Mouse (Mus musculus): ENCODE measurements around the gene Sept1. TPM values are rescaled to one million over a fixed set of nuclear protein-coding genes. Genes with fewer than 3 reads are reported as not detected.

The Sept1 gene
- polyA plus RNA-seq (2014; fragmentation: Nextera tagmentation; extraction: Ambion mirVana), result 7.2 and 9.1 TPM in 2 replicates

DNA sequence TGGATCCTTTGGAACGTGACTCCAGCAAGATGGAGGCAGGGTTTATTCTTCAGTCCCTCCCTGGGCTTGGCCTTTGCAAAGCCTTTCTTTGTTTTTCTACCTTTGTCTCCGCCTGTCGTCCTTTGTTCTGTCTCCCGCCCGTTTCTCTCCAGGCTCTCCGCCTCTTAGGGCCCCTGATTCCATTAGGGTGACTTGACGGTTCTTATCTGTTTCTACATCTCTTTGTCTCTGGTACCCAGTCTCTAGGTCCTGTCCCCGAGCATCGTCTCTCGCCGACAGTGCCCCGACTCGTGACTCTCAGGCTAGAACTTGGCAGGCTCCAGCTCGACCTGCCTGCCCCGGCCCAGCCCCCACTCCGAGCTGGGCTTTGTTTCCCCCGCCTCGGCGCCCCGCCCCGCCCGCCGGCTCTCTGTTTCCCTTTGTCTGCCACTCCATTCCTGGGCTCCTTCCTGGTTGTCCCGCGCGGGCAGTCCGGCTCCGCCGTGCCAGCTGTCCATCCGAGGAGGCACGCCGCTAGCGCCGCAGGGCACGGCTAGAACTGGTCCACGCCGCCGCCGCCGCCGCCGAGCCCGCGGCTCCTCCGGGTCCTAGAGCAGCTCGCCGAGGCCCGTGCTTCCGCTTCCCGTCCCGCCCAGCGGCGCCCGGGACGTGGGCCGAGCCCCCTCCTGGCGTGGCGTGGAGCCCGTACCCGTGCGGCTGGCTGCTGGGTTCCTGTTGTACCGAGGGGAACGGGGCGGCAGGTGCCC, at the start of gene Sept1, which contains the start of gene Zfp553:
Sept1 (minus strand) TSS at position 509 of the 746 bp plus-strand sequence.
Zfp553 (plus strand) TSS at position 440 of the 746 bp plus-strand sequence.
- peak; percentile 92 for ATAC-seq (ENCODE audit: low read depth)
- H3K9ac ChIP-seq (replicated peaks; ENCODE audit: low read depth, low read length), result peak within 1 kb of the TSS; percentile 96
- H3K27ac ChIP-seq (ENCODE audit: low read depth, low read length), result peak within 1 kb of the TSS; percentile 98
- H3K36me3 ChIP-seq (ENCODE audit: control insufficient read depth, insufficient read depth, low read length), result peaks cover 17% of the 10 kb centered on the region
- H3K9me3 ChIP-seq (ENCODE audit: control insufficient read depth, low read length), result no peaks in the 10 kb centered on the region
- H3K4me3 ChIP-seq (ENCODE audit: low read depth, low read length), result peak within 1 kb of the TSS; percentile 99
- H3K4me2 ChIP-seq (ENCODE audit: low read depth, low read length), result peak within 1 kb of the TSS; percentile 74
- WGBS, result 1% methylated on average over 63 of the region's 64 CpGs
- H3K4me1 ChIP-seq (ENCODE audit: control insufficient read depth, insufficient read depth, low read length), result peaks cover 22% of the 10 kb centered on the region
- 0 out of 2 replicates have a peak, but pooled peaks cover 2% of the 10 kb centered on the region for H3K27me3 ChIP-seq (ENCODE audit: control insufficient read depth, insufficient read depth, low read length)

DNA sequence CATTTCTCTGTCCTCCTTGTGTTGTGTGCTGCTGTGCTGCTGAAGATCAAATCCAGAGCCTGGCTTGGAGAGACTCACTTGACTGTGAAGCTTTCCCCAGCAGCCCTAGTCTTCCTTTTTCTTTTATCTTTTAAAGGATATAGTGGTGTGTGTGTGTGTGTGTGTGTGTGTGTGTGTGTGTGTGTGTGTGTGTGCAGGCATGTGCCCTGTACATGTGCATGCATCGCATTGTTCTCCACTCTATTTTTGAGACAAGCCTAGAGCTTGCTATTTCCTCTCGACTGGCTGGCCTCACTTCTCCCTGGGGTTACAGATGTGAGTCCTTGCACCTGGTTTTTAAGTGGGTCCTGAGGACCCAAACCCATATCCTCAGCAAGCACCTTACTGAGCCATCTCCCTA, 49.3 kb upstream of the Sept1 start:
- H3K4me3 ChIP-seq (ENCODE audit: low read depth, low read length), result no peak overlapping the region
- no peak overlapping the region for H3K9ac ChIP-seq (replicated peaks; ENCODE audit: low read depth, low read length)
- H3K27me3 ChIP-seq (ENCODE audit: control insufficient read depth, insufficient read depth, low read length), result no peaks in the 10 kb centered on the region
- 77% methylated on average over 2 of the region's 2 CpGs for WGBS
- H3K27ac ChIP-seq (ENCODE audit: low read depth, low read length), result no peak overlapping the region
- H3K9me3 ChIP-seq (ENCODE audit: control insufficient read depth, low read length), result no peaks in the 10 kb centered on the region
- H3K36me3 ChIP-seq (ENCODE audit: control insufficient read depth, insufficient read depth, low read length), result no peaks in the 10 kb centered on the region
- H3K4me2 ChIP-seq (ENCODE audit: low read depth, low read length), result no peak overlapping the region
- no peaks in the 10 kb centered on the region for H3K4me1 ChIP-seq (ENCODE audit: control insufficient read depth, insufficient read depth, low read length)
- no peak for ATAC-seq (ENCODE audit: low read depth)

DNA sequence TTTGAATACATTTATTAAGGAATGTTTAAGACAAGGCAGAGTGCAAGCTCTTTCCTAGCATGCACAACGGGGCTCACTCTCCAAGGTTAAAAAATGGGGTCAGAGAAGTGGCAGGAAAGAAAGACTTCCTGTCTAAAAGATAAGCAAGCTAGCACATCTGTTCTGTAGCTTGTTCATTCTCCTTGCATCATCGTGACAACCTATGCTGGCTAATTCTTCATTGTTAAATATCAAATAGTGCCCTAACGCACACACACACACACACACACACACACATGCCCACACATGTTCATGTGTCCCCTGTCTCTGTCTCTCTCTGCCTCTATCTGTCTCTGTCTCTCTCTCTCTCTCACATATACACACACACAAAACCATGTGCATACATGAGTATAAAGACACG, 48.2 kb upstream of the Sept1 start:
- no peaks in the 10 kb centered on the region for H3K36me3 ChIP-seq (ENCODE audit: control insufficient read depth, insufficient read depth, low read length)
- H3K9ac ChIP-seq (replicated peaks; ENCODE audit: low read depth, low read length), result no peak overlapping the region
- no peaks in the 10 kb centered on the region for H3K9me3 ChIP-seq (ENCODE audit: control insufficient read depth, low read length)
- no peaks in the 10 kb centered on the region for H3K4me1 ChIP-seq (ENCODE audit: control insufficient read depth, insufficient read depth, low read length)
- no peaks in the 10 kb centered on the region for H3K27me3 ChIP-seq (ENCODE audit: control insufficient read depth, insufficient read depth, low read length)
- H3K4me3 ChIP-seq (ENCODE audit: low read depth, low read length), result no peak overlapping the region
- ATAC-seq (ENCODE audit: low read depth), result no peak
- H3K27ac ChIP-seq (ENCODE audit: low read depth, low read length), result no peak overlapping the region
- H3K4me2 ChIP-seq (ENCODE audit: low read depth, low read length), result no peak overlapping the region
- WGBS, result 71% methylated on average over 4 of the region's 4 CpGs

DNA sequence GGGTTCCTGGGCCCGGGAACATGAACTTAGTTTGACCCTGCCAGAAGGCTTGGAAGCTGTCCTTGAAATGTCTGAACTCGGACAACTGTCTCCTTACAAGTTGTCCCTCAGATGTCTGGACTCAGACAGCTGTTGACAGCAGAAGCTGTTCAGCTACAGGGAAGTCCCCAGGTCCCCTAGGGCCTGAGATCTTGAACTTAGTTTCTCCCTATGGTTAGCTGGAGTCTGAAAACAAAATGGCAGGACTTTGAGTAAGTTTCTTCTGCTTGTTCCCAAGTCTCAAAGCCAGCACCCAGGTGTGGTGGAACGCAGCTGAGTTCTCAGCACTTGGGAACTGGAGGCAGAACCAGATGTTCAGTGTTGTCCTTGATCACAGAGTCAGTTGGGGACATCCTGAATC, 47.2 kb upstream of the Sept1 start:
- 70% methylated on average over 3 of the region's 3 CpGs for WGBS
- no peaks in the 10 kb centered on the region for H3K36me3 ChIP-seq (ENCODE audit: control insufficient read depth, insufficient read depth, low read length)
- H3K4me2 ChIP-seq (ENCODE audit: low read depth, low read length), result no peak overlapping the region
- H3K27me3 ChIP-seq (ENCODE audit: control insufficient read depth, insufficient read depth, low read length), result no peaks in the 10 kb centered on the region
- H3K27ac ChIP-seq (ENCODE audit: low read depth, low read length), result no peak overlapping the region
- no peaks in the 10 kb centered on the region for H3K4me1 ChIP-seq (ENCODE audit: control insufficient read depth, insufficient read depth, low read length)
- no peaks in the 10 kb centered on the region for H3K9me3 ChIP-seq (ENCODE audit: control insufficient read depth, low read length)
- H3K9ac ChIP-seq (replicated peaks; ENCODE audit: low read depth, low read length), result no peak overlapping the region
- H3K4me3 ChIP-seq (ENCODE audit: low read depth, low read length), result no peak overlapping the region
- no peak for ATAC-seq (ENCODE audit: low read depth)

DNA sequence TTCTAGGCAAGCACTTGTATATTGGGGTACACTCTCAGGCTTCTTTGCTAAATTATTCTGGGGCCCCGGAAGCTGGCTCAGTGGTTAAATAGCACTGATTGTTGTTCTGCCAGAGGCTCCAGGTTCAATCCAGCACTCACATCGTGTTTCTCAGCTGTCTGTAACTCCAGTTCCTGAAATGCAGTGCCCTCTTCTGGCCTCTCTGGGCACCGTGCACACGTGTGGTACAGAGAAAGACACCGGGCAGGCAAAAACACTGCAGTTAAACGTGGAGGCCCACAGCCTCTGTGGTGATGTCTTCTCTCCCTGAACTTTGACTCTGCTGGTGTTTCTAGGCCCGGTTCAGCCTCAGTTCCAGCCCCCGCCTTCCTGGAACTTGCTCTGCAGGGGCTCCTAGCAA, 45.4 kb upstream of the Sept1 start:
- H3K4me3 ChIP-seq (ENCODE audit: low read depth, low read length), result no peak overlapping the region
- no peaks in the 10 kb centered on the region for H3K27me3 ChIP-seq (ENCODE audit: control insufficient read depth, insufficient read depth, low read length)
- H3K4me2 ChIP-seq (ENCODE audit: low read depth, low read length), result no peak overlapping the region
- WGBS, result 20% methylated on average over 8 of the region's 8 CpGs
- no peak for ATAC-seq (ENCODE audit: low read depth)
- no peak overlapping the region for H3K9ac ChIP-seq (replicated peaks; ENCODE audit: low read depth, low read length)
- H3K9me3 ChIP-seq (ENCODE audit: control insufficient read depth, low read length), result no peaks in the 10 kb centered on the region
- H3K4me1 ChIP-seq (ENCODE audit: control insufficient read depth, insufficient read depth, low read length), result peaks cover under 1% of the 10 kb centered on the region; the same call in 1 of the 2 replicates
- H3K36me3 ChIP-seq (ENCODE audit: control insufficient read depth, insufficient read depth, low read length), result no peaks in the 10 kb centered on the region
- H3K27ac ChIP-seq (ENCODE audit: low read depth, low read length), result no peak overlapping the region

DNA sequence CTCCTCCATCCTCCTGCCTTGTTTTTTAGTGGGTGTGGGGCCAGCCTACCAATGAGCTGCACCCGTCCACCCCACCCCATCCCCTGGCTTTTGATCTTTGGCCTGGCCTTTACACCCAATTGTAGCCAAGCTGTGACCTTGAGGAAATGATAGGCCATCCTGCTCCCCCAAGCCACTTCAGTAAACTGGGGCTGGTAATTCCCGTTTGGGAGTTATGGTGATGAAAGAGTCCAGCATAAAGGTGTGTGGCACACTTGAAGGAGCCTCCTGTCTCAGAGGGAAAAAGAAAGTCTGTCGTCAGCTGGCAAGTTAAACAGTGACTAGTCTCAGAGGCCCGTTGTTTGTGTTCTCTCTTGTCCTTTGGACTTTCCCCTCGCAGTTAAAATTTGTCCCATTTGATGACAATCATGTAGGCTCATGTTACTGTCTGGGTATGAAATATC, 43.6 kb upstream of the Sept1 start:
- no peak overlapping the region for H3K4me2 ChIP-seq (ENCODE audit: low read depth, low read length)
- no peak overlapping the region for H3K27ac ChIP-seq (ENCODE audit: low read depth, low read length)
- no peak overlapping the region for H3K9ac ChIP-seq (replicated peaks; ENCODE audit: low read depth, low read length)
- peaks cover 12% of the 10 kb centered on the region for H3K4me1 ChIP-seq (ENCODE audit: control insufficient read depth, insufficient read depth, low read length)
- WGBS, result 66% methylated on average over 5 of the region's 5 CpGs
- ATAC-seq (ENCODE audit: low read depth), result no peak
- H3K4me3 ChIP-seq (ENCODE audit: low read depth, low read length), result no peak overlapping the region
- H3K9me3 ChIP-seq (ENCODE audit: control insufficient read depth, low read length), result no peaks in the 10 kb centered on the region
- no peaks in the 10 kb centered on the region for H3K36me3 ChIP-seq (ENCODE audit: control insufficient read depth, insufficient read depth, low read length)
- H3K27me3 ChIP-seq (ENCODE audit: control insufficient read depth, insufficient read depth, low read length), result no peaks in the 10 kb centered on the region

DNA sequence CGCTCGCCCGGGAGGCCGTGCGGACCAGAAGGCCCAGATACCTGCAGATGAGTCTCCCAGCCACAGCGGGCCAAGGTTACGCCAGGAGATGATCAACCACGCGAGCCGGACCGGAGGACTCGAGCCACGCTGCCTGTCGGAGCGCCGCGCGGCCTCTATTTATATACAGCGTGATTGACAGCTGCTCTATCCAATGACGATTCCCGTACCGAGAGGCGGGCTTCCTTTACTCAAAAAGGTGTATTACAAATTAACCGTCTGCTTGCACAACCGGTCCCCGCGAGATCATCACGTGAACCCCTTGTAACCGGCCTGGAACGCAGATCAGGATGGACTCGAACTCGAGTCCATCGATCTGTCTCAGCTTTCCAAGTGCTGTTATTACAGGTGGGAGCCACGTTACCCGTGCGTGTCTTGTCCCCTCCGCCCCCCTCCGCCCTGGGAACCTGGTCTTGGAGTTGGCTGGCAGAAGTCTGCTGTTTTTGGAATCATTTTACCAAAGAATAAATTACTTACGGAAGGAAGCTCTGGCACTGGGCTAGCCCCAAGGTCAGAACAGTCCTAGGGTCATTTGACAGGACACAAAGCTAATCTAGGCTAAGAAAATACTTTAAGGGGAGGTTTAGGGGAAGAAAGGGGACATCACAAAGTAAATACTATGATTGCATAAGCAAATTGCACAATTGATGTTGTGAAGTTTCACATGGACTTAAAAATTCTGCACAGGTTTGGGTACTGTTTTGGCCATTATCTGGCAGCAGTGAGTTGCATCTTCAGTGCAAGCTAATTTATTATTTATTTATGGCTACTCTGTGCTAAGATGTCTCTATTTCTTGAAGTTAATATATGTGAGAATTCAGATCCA, 41.2 kb upstream of the Sept1 start, which contains the start of gene Sephs2:
Sephs2 (minus strand) TSS at position 131 of the 865 bp plus-strand sequence.
- peaks cover 12% of the 10 kb centered on the region for H3K4me1 ChIP-seq (ENCODE audit: control insufficient read depth, insufficient read depth, low read length)
- no peaks in the 10 kb centered on the region for H3K27me3 ChIP-seq (ENCODE audit: control insufficient read depth, insufficient read depth, low read length)
- H3K9ac ChIP-seq (replicated peaks; ENCODE audit: low read depth, low read length), result peak within 1 kb of the TSS; percentile 91
- H3K9me3 ChIP-seq (ENCODE audit: control insufficient read depth, low read length), result no peaks in the 10 kb centered on the region
- peak; percentile 93 for ATAC-seq (ENCODE audit: low read depth)
- H3K4me3 ChIP-seq (ENCODE audit: low read depth, low read length), result peak within 1 kb of the TSS; percentile 88
- 4% methylated on average over 39 of the region's 39 CpGs for WGBS
- no peaks in the 10 kb centered on the region for H3K36me3 ChIP-seq (ENCODE audit: control insufficient read depth, insufficient read depth, low read length)
- peak within 1 kb of the TSS; percentile 88 for H3K4me2 ChIP-seq (ENCODE audit: low read depth, low read length)
- peak within 1 kb of the TSS; percentile 80 for H3K27ac ChIP-seq (ENCODE audit: low read depth, low read length)

DNA sequence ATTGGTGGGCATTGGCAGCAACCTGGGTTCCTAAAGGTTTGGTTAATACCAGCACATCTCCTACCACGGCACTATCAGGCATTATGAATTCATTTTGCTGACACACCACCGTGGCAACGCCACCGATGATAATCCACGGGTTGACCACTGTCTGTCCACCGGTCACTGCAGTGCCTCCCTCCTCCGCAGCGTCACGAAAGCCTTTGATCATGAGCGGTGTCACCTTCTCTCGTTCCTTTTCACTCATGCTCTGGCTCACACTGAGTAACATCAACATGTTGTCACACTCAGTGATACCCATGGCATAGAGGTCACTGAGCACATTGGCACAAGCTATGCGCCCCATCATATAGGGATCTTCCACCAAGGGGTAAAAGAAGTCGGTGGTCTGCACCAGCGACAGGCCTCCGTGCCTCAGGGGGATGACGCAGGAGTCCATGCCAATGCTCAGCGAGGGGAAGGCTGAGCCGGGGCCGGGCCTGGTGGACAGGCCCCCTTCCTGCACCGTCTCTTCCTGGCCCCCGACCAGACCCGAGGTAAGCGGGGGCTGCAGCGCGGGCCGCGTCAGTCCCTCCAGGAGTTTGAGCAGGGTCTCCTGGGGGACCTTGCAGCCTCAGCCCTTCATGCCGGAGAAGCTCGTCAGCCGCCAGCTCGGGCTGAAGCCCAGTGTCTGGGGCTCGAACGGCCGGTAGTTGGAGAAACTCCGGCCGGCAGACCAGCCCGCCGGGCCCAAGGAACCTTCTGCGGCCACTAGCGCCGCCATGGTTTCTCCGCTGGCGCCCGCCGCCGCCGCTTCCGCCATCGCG, 40.4 kb upstream of the Sept1 start:
- no peaks in the 10 kb centered on the region for H3K36me3 ChIP-seq (ENCODE audit: control insufficient read depth, insufficient read depth, low read length)
- H3K27me3 ChIP-seq (ENCODE audit: control insufficient read depth, insufficient read depth, low read length), result no peaks in the 10 kb centered on the region
- peak overlapping the region; percentile 91 for H3K9ac ChIP-seq (replicated peaks; ENCODE audit: low read depth, low read length)
- WGBS, result 17% methylated on average over 47 of the region's 50 CpGs
- peaks cover 12% of the 10 kb centered on the region for H3K4me1 ChIP-seq (ENCODE audit: control insufficient read depth, insufficient read depth, low read length)
- peak overlapping the region; percentile 88 for H3K4me2 ChIP-seq (ENCODE audit: low read depth, low read length)
- H3K27ac ChIP-seq (ENCODE audit: low read depth, low read length), result peak overlapping the region; percentile 80
- peak; percentile 67 for ATAC-seq (ENCODE audit: low read depth)
- H3K9me3 ChIP-seq (ENCODE audit: control insufficient read depth, low read length), result 0 out of 2 replicates have a peak, but pooled peaks cover 2% of the 10 kb centered on the region
- H3K4me3 ChIP-seq (ENCODE audit: low read depth, low read length), result peak overlapping the region; percentile 88

All from neural tube, embryonic 14.5 days (tissue).